Mouse (Mus musculus): Measurements from ENCODE around the gene Abcc5. TPM values are rescaled to one million over a fixed set of nuclear protein-coding genes. Genes with fewer than 3 reads are reported as not detected.

Abcc5 gene
- polyA plus RNA-seq (2015; fragmentation: Nextera tagmentation; extraction: Ambion mirVana), result 9.0 and 9.5 TPM in 2 replicates

DNA sequence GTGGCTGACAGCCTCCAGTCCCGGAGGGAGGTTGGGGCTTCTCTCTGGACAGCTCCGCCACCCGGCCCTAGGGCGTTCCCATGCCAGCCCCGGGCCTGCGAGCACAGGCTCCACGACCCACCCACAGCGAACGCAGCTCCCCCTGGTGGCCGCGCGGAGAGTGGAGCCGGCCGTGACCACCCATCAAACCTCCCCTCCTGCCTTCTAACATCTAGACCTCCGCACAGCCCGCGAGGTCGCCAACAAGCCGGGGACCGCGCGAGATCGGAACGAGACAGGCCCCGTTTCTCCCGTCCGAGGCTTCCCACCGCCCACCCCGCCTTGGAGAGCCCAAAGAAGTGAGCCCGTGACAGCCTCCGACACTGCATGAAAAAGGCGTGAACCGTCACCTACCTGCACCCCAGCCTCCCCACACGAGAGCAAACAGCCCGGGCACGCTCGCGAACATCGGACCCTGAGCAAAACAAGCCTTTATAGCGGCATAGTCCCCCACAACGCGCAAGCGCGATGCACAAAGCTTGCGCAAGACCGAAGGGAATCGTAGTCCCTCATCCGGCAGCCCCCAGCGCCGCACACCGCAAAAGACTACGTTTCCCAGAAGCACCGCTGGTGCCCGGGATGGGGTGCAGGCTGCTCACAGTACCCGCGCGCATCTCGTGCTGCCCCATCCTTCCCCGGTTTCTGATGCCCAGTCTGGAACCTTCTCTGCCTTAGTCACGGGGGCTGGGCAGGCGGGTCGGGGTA lies at the start of gene Abcc5:
Gene Abcc5 (minus strand): TSS at position 540 of the 744 bp plus-strand sequence.
- under 1% methylated on average over 62 of the region's 62 CpGs for WGBS (ENCODE audit: insufficient replicate concordance)
- DNase-seq (peak; percentile 93), ATAC-seq (peak; percentile 93)
- H3K27me3 ChIP-seq (ENCODE audit: insufficient read depth, low read length), result no peaks in the 10 kb centered on the region
- H3K36me3 ChIP-seq (replicated peaks; ENCODE audit: insufficient read depth, low read length), result no peaks in the 10 kb centered on the region; the same call in 1 of the 2 replicates
- H3K9me3 ChIP-seq (ENCODE audit: low read length), result no peaks in the 10 kb centered on the region
- peaks cover 13% of the 10 kb centered on the region for H3K4me1 ChIP-seq (ENCODE audit: insufficient read depth)
- peak within 1 kb of the TSS; percentile 75 for H3K9ac ChIP-seq (replicated peaks)
- TF ChIP-seq EP300 (IDR thresholded peaks at IDR 0.05; ENCODE audit: low read depth) (no peak), CTCF (IDR thresholded peaks at IDR 0.05; ENCODE audit: low read depth) (peak; percentile 98)
- peak within 1 kb of the TSS; percentile 93 for H3K4me2 ChIP-seq (ENCODE audit: low read depth, low read length)
- peak within 1 kb of the TSS; percentile 58 for H3K27ac ChIP-seq (ENCODE audit: low read depth)
- peak within 1 kb of the TSS; percentile 69 for H3K4me3 ChIP-seq (ENCODE audit: low read depth, low read length)

DNA sequence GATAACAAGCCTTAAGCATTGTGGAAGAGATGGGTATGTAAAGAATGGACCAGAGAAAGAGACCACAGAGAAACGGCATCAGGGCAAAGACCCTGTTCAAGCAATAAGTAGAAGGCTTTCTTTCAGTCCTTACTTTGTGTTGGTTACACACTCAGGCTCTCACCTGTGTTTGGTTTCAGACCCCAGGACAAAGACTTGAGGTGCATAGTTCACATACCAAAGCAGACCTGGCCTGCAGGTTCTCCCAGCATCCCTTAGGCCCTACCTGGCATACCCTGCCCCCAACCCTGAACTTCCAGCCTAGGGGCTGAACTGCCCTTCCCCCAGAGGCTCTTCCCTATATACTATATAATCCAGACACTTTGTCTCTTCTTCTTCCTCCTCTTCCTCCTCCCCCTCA lies 49.1 kb upstream of the Abcc5 start:
- ATAC-seq (no peak), DNase-seq (no peak)
- TF ChIP-seq CTCF (IDR thresholded peaks at IDR 0.05; ENCODE audit: low read depth), result no peak
- TF ChIP-seq EP300 (IDR thresholded peaks at IDR 0.05; ENCODE audit: low read depth), result no peak
- H3K4me3 ChIP-seq (ENCODE audit: low read depth, low read length), result no peak overlapping the region
- H3K27ac ChIP-seq (ENCODE audit: low read depth), result no peak overlapping the region
- no peaks in the 10 kb centered on the region for H3K4me1 ChIP-seq (ENCODE audit: insufficient read depth)
- H3K27me3 ChIP-seq (ENCODE audit: insufficient read depth, low read length), result no peaks in the 10 kb centered on the region
- no peak overlapping the region for H3K4me2 ChIP-seq (ENCODE audit: low read depth, low read length)
- H3K36me3 ChIP-seq (replicated peaks; ENCODE audit: insufficient read depth, low read length), result no peaks in the 10 kb centered on the region
- no peaks in the 10 kb centered on the region for H3K9me3 ChIP-seq (ENCODE audit: low read length)
- no peak overlapping the region for H3K9ac ChIP-seq (replicated peaks)
- 79% methylated on average over 1 of the region's 1 CpGs for WGBS (ENCODE audit: insufficient replicate concordance)

DNA sequence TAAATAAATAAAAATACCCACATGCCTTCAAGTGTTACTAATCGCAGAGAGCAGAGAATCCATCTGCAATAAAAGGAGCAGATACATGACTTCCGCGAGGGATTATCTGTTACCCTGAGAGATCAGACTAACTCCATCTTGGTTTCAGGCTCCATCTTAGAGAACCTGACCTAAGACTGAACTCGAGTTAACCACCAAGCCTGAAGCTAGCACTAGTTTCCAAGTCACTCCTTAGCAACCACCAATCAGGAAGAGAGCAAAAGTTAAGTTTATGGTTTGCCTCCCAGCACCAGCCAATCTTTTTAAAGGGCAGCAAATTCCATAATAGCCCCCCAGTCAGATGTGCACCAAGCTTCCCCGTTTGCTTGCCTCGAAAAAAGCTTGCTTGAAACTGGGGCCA lies 48.6 kb upstream of the Abcc5 start:
- H3K9ac ChIP-seq (replicated peaks), result no peak overlapping the region
- H3K4me2 ChIP-seq (ENCODE audit: low read depth, low read length), result no peak overlapping the region
- WGBS (ENCODE audit: insufficient replicate concordance), result 77% methylated on average over 6 of the region's 6 CpGs
- H3K4me1 ChIP-seq (ENCODE audit: insufficient read depth), result no peaks in the 10 kb centered on the region
- H3K4me3 ChIP-seq (ENCODE audit: low read depth, low read length), result no peak overlapping the region
- H3K27me3 ChIP-seq (ENCODE audit: insufficient read depth, low read length), result no peaks in the 10 kb centered on the region
- no peaks in the 10 kb centered on the region for H3K36me3 ChIP-seq (replicated peaks; ENCODE audit: insufficient read depth, low read length)
- DNase-seq (no peak), ATAC-seq (no peak)
- no peak for TF ChIP-seq CTCF (IDR thresholded peaks at IDR 0.05; ENCODE audit: low read depth)
- no peak for TF ChIP-seq EP300 (IDR thresholded peaks at IDR 0.05; ENCODE audit: low read depth)
- no peak overlapping the region for H3K27ac ChIP-seq (ENCODE audit: low read depth)
- no peaks in the 10 kb centered on the region for H3K9me3 ChIP-seq (ENCODE audit: low read length)

DNA sequence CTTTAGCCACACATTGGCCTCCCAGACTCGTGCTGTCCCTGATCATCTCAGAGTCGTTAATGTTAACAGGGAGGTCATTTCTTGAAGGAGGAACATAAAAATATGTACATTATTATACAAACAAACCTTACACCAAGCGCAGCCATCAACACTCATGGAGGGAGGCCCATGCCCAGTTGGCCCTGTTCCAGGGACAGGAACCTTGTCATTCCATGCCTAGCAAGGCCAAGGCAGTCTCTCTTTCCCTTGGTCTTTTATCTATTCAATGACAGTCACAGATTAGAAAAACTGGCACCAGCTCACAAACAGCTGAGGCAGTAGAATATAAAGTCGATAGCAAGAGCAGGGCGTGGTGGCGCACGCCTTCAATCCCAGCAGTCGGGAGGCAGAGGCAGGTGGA lies 48.0 kb upstream of the Abcc5 start:
- no peak overlapping the region for H3K9ac ChIP-seq (replicated peaks)
- H3K4me1 ChIP-seq (ENCODE audit: insufficient read depth), result no peaks in the 10 kb centered on the region
- no peaks in the 10 kb centered on the region for H3K36me3 ChIP-seq (replicated peaks; ENCODE audit: insufficient read depth, low read length)
- no peaks in the 10 kb centered on the region for H3K27me3 ChIP-seq (ENCODE audit: insufficient read depth, low read length)
- H3K4me2 ChIP-seq (ENCODE audit: low read depth, low read length), result no peak overlapping the region
- DNase-seq, result no peak
- no peak overlapping the region for H3K4me3 ChIP-seq (ENCODE audit: low read depth, low read length)
- no peak for ATAC-seq
- no peaks in the 10 kb centered on the region for H3K9me3 ChIP-seq (ENCODE audit: low read length)
- H3K27ac ChIP-seq (ENCODE audit: low read depth), result no peak overlapping the region
- WGBS (ENCODE audit: insufficient replicate concordance), result 77% methylated on average over 8 of the region's 8 CpGs
- TF ChIP-seq EP300 (IDR thresholded peaks at IDR 0.05; ENCODE audit: low read depth) (no peak), CTCF (IDR thresholded peaks at IDR 0.05; ENCODE audit: low read depth) (no peak)

DNA sequence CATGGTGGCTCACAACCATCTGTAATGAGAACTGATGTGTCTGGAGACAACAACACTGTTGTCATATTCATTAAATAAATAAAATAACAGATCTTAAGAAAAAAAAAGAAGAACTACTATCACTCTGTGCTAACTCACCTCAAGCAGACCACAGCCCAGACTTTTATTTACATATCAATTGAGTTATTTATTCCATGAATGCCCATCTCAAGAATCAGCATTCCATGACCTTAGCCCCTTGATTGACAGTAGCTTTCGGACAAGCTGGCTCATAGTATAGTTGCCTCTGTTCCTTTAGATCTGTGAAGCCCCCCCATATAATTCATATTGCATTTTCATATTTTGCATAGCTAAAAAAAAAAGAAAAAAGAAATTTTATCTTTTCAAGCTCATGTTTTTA lies 47.6 kb upstream of the Abcc5 start:
- Histone ChIP-seq H3K36me3 (replicated peaks; ENCODE audit: insufficient read depth, low read length) (no peaks in the 10 kb centered on the region), H3K27me3 (ENCODE audit: insufficient read depth, low read length) (no peaks in the 10 kb centered on the region), H3K4me3 (ENCODE audit: low read depth, low read length) (no peak overlapping the region), H3K4me1 (ENCODE audit: insufficient read depth) (no peaks in the 10 kb centered on the region), H3K9ac (replicated peaks) (no peak overlapping the region), H3K4me2 (ENCODE audit: low read depth, low read length) (no peak overlapping the region), H3K9me3 (ENCODE audit: low read length) (no peaks in the 10 kb centered on the region), H3K27ac (ENCODE audit: low read depth) (no peak overlapping the region)
- no peak for TF ChIP-seq EP300 (IDR thresholded peaks at IDR 0.05; ENCODE audit: low read depth)
- no peak for TF ChIP-seq CTCF (IDR thresholded peaks at IDR 0.05; ENCODE audit: low read depth)
- no peak for DNase-seq
- no peak for ATAC-seq
- WGBS (ENCODE audit: insufficient replicate concordance), result 83% methylated on average over 1 of the region's 1 CpGs

DNA sequence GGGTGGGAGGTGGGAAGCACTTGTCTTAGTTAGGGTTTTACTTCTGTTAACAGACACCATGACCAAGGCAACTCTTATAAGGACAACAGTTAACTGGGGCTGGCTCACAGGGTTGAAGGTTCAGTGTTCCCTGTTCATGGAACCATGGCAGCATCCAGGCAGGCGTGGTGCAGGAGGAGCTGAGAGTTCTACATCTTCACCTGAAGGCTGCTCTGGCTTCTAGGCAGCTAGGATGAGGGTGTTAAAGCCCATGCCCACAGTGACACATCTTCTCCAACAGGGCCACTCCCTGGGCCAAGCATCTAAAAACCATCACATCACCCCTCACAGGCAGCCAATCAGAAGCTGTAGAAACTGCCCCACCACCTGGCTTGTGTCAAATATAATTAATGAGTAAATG lies 45.5 kb upstream of the Abcc5 start:
- DNase-seq (no peak), ATAC-seq (no peak)
- 80% methylated on average over 1 of the region's 1 CpGs for WGBS (ENCODE audit: insufficient replicate concordance)
- Histone ChIP-seq H3K4me2 (ENCODE audit: low read depth, low read length) (no peak overlapping the region), H3K36me3 (replicated peaks; ENCODE audit: insufficient read depth, low read length) (no peaks in the 10 kb centered on the region), H3K9ac (replicated peaks) (no peak overlapping the region), H3K4me3 (ENCODE audit: low read depth, low read length) (no peak overlapping the region), H3K9me3 (ENCODE audit: low read length) (no peaks in the 10 kb centered on the region), H3K4me1 (ENCODE audit: insufficient read depth) (no peaks in the 10 kb centered on the region), H3K27me3 (ENCODE audit: insufficient read depth, low read length) (no peaks in the 10 kb centered on the region), H3K27ac (ENCODE audit: low read depth) (no peak overlapping the region)
- TF ChIP-seq CTCF (IDR thresholded peaks at IDR 0.05; ENCODE audit: low read depth) (no peak), EP300 (IDR thresholded peaks at IDR 0.05; ENCODE audit: low read depth) (no peak)

Measured in liver, postnatal 0 days (tissue).